Mouse (Mus musculus) hindbrain, embryonic 11.5 days (tissue): ENCODE results near the gene Atp6v1g2. TPM values are rescaled to one million over a fixed set of nuclear protein-coding genes. Genes with fewer than 3 reads are reported as not detected.

Source experiments
- ATAC-seq: fragments of 200-750 bp; cut with Nextera tagmentation; 2 replicates; pipeline ENCODE4 v1.8.0; 2017; ENCODE audit warnings: mild to moderate bottlenecking, moderate TSS enrichment, moderate library complexity; ENCODE audit not compliant: low FRiP score
- DNase-seq: peaks from one replicate; pipeline ENCODE4 v3.0.0-alpha.2; 2015; ENCODE audit warnings: low spot score
- H3K27ac ChIP-seq: fragments of 300-500 bp; sonication (generic); 2 replicates; pipeline ENCODE4 v1.5.1; 2014; ENCODE audit warnings: mild to moderate bottlenecking, low read depth, low read length
- H3K27me3 ChIP-seq: fragments of 300-500 bp; sonication (generic); 2 replicates; pipeline ENCODE4 v1.6.1; 2014; ENCODE audit warnings: mild to moderate bottlenecking, low read length, moderate library complexity, mixed read lengths; ENCODE audit not compliant: control insufficient read depth, insufficient read depth
- H3K36me3 ChIP-seq: fragments of 300-500 bp; sonication (generic); 2 replicates; pipeline ENCODE4 v1.6.1; 2014; ENCODE audit warnings: mild to moderate bottlenecking, low read length, moderate library complexity, mixed read lengths; ENCODE audit not compliant: control insufficient read depth, insufficient read depth
- H3K4me1 ChIP-seq: fragments of 300-500 bp; sonication (generic); replicated peaks from 2 replicates; pipeline ENCODE4 v1.6.1; 2014; ENCODE audit warnings: low read length, mixed read lengths; ENCODE audit not compliant: control insufficient read depth, insufficient read depth
- H3K4me2 ChIP-seq: fragments of 300-500 bp; sonication (generic); replicated peaks from 2 replicates; pipeline ENCODE4 v1.6.1; 2014; ENCODE audit warnings: mild to moderate bottlenecking, low read depth, low read length
- H3K4me3 ChIP-seq: fragments of 300-500 bp; sonication (generic); 2 replicates; pipeline ENCODE4 v1.5.1; 2014; ENCODE audit warnings: low read depth, low read length
- H3K9ac ChIP-seq: fragments of 300-500 bp; sonication (generic); 2 replicates; pipeline ENCODE4 v1.6.1; 2014; ENCODE audit warnings: low read depth, low read length
- H3K9me3 ChIP-seq: fragments of 300-500 bp; sonication (generic); 2 replicates; pipeline ENCODE4 v1.6.1; 2016; ENCODE audit warnings: low read length; ENCODE audit not compliant: control insufficient read depth
- WGBS: fragments of 180-500 bp; shearing (Covaris S2); extraction: QIAGEN DNeasy Blood & Tissue Kit; methylation state at CpG from one replicate; pipeline ENCODE4 v1.1.7; 2014; 5-methylcytosine and 5-hydroxymethylcytosine counted together
- polyA plus RNA-seq: library from polyadenylated mRNA; unstranded; fragments of >200 nt; fragmentation: Nextera tagmentation; extraction: Ambion mirVana; gene quantifications from 2 replicates; pipeline ENCODE4 v1.2.1, GENCODE M21; 2014

Gene Atp6v1g2
- polyA plus RNA-seq, 1 experiment from 2014 or later: 14.7 TPM

- 89% methylated on average over 7 of the region's 7 CpGs for WGBS
- Histone ChIP-seq H3K27me3 (no peaks in the 10 kb centered on the region), H3K27ac (no peak overlapping the region), H3K4me1 (peaks cover 21% of the 10 kb centered on the region), H3K4me2 (no peak overlapping the region), H3K4me3 (no peak overlapping the region), H3K9me3 (no peaks in the 10 kb centered on the region), H3K36me3 (peaks cover 66% of the 10 kb centered on the region), H3K9ac (no peak overlapping the region)
- no peak for DNase-seq
- no peak for ATAC-seq
These were observed 13.7 kb downstream of the Atp6v1g2 start for GRCm38 (mm10) chr17:35247144-35247543.

GRCm38 (mm10) chr17:35248986-35249385, 15.5 kb downstream of the Atp6v1g2 start:
- Histone ChIP-seq H3K4me3 (no peak overlapping the region), H3K9ac (no peak overlapping the region), H3K4me2 (no peak overlapping the region), H3K36me3 (peaks cover 70% of the 10 kb centered on the region), H3K4me1 (peaks cover 14% of the 10 kb centered on the region), H3K27ac (no peak overlapping the region), H3K9me3 (no peaks in the 10 kb centered on the region), H3K27me3 (no peaks in the 10 kb centered on the region)
- DNase-seq: no peak
- ATAC-seq: no peak
- 90% methylated on average over 14 of the region's 14 CpGs for WGBS

- ATAC-seq (no peak), DNase-seq (no peak)
- H3K9me3 ChIP-seq: no peaks in the 10 kb centered on the region
- H3K9ac ChIP-seq: no peak overlapping the region
- peaks cover 63% of the 10 kb centered on the region for H3K36me3 ChIP-seq
- H3K4me1 ChIP-seq: peaks cover 10% of the 10 kb centered on the region; the same call in 1 of the 2 replicates
- no peak overlapping the region for H3K27ac ChIP-seq
- H3K27me3 ChIP-seq: no peaks in the 10 kb centered on the region
- WGBS: 88% methylated on average over 19 of the region's 19 CpGs
- H3K4me2 ChIP-seq: no peak overlapping the region
- no peak overlapping the region for H3K4me3 ChIP-seq
These were observed 16.2 kb downstream of the Atp6v1g2 start for GRCm38 (mm10) chr17:35249451-35250197.

- Histone ChIP-seq H3K27ac (no peak overlapping the region), H3K27me3 (no peaks in the 10 kb centered on the region), H3K36me3 (peaks cover 56% of the 10 kb centered on the region), H3K9me3 (no peaks in the 10 kb centered on the region), H3K4me3 (no peak overlapping the region), H3K9ac (no peak overlapping the region), H3K4me2 (no peak overlapping the region), H3K4me1 (peaks cover 5% of the 10 kb centered on the region; the same call in 1 of the 2 replicates)
- WGBS: 93% methylated on average over 3 of the region's 3 CpGs
- DNase-seq (no peak), ATAC-seq (no peak)
These were observed 17.1 kb downstream of the Atp6v1g2 start for GRCm38 (mm10) chr17:35250348-35251120.

GRCm38 (mm10) chr17:35251162-35251719, 17.8 kb downstream of the Atp6v1g2 start:
- no peak overlapping the region for H3K27ac ChIP-seq
- H3K9ac ChIP-seq: no peak overlapping the region
- H3K4me2 ChIP-seq: no peak overlapping the region
- no peak for DNase-seq
- H3K4me1 ChIP-seq: 0 out of 2 replicates have a peak, but pooled peaks cover 2% of the 10 kb centered on the region
- H3K9me3 ChIP-seq: no peaks in the 10 kb centered on the region
- no peak overlapping the region for H3K4me3 ChIP-seq
- H3K36me3 ChIP-seq: peaks cover 51% of the 10 kb centered on the region
- no peak for ATAC-seq
- no peaks in the 10 kb centered on the region for H3K27me3 ChIP-seq
- 89% methylated on average over 15 of the region's 15 CpGs for WGBS

- Histone ChIP-seq H3K4me2 (no peak overlapping the region), H3K4me1 (no peaks in the 10 kb centered on the region), H3K27ac (no peak overlapping the region), H3K27me3 (no peaks in the 10 kb centered on the region), H3K4me3 (no peak overlapping the region), H3K9me3 (no peaks in the 10 kb centered on the region), H3K36me3 (peaks cover 44% of the 10 kb centered on the region), H3K9ac (no peak overlapping the region)
- no peak for DNase-seq
- no peak for ATAC-seq
- WGBS: 84% methylated on average over 5 of the region's 5 CpGs
These were observed 18.5 kb downstream of the Atp6v1g2 start for GRCm38 (mm10) chr17:35251981-35252380.

GRCm38 (mm10) chr17:35252619-35253292, 19.3 kb downstream of the Atp6v1g2 start:
- no peaks in the 10 kb centered on the region for H3K4me1 ChIP-seq
- ATAC-seq (no peak), DNase-seq (no peak)
- H3K4me3 ChIP-seq: no peak overlapping the region
- no peak overlapping the region for H3K9ac ChIP-seq
- H3K36me3 ChIP-seq: peaks cover 36% of the 10 kb centered on the region
- WGBS: 88% methylated on average over 18 of the region's 18 CpGs
- H3K27me3 ChIP-seq: no peaks in the 10 kb centered on the region
- H3K27ac ChIP-seq: no peak overlapping the region
- H3K4me2 ChIP-seq: no peak overlapping the region
- no peaks in the 10 kb centered on the region for H3K9me3 ChIP-seq

GRCm38 (mm10) chr17:35253293-35254093, 20.0 kb downstream of the Atp6v1g2 start:
- DNase-seq: no peak
- Histone ChIP-seq H3K9ac (no peak overlapping the region), H3K36me3 (peaks cover 35% of the 10 kb centered on the region), H3K4me1 (no peaks in the 10 kb centered on the region), H3K4me2 (no peak overlapping the region), H3K9me3 (no peaks in the 10 kb centered on the region), H3K4me3 (no peak overlapping the region), H3K27me3 (no peaks in the 10 kb centered on the region), H3K27ac (no peak overlapping the region)
- WGBS: 90% methylated on average over 29 of the region's 32 CpGs
- ATAC-seq: no peak
